Mouse (Mus musculus): ENCODE measurements at regions not wholly inside any gene's neighbourhood (a gene's known extent, or its start where the extent isn't known, plus 50 kb on each side); places are given as distances from the start of the nearest gene placed in this dataset.
A peak's percentile ranks its signal among the peaks of the same experiment; 100 is the strongest.

GRCm38 (mm10) chr1:137966151-137966836, 209.2 kb downstream of the Ptprc start:
- DNase-seq (ENCODE audit: low read depth, low spot score) (no peak), ATAC-seq (no peak)
- in situ Hi-C loops (cut with MboI; ENCODE audit: low pct_unique_long_range_greater_than_20kb) = no loop called here
- H3K27me3 ChIP-seq = no peaks in the 10 kb centered on the region
- no peak for TF ChIP-seq CTCF (IDR thresholded peaks at IDR 0.05)
- CTCF ChIA-PET = interaction anchor here (0.9 kb wide), 1 partner anchor 17 kb away, joined by 3 read pairs; no protein-coding TSS in a partner anchor
- POLR2A ChIA-PET = interaction anchor here (0.6 kb wide), 1 partner anchor 537 kb away, joined by 3 read pairs; no protein-coding TSS in a partner anchor

GRCm38 (mm10) chr1:137963656-137964055, 211.9 kb downstream of the Ptprc start:
- ChIA-PET CTCF (interaction anchor here (0.8 to 1.3 kb wide), 2 partner anchors 9 to 14 kb away, joined by 3 to 4 read pairs; no protein-coding TSS in a partner anchor), POLR2A (no interaction called here)
- in situ Hi-C loops (cut with MboI; ENCODE audit: low pct_unique_long_range_greater_than_20kb) = no loop called here

GRCm38 (mm10) chr1:137958040-137958439, 217.5 kb downstream of the Ptprc start:
- ChIA-PET POLR2A (no interaction called here), CTCF (no interaction called here)
- DNase-seq (ENCODE audit: low read depth, low spot score) = no peak
- no peaks in the 10 kb centered on the region for H3K27me3 ChIP-seq
- TF ChIP-seq CTCF (IDR thresholded peaks at IDR 0.05) = no peak
- in situ Hi-C loops (cut with MboI; ENCODE audit: low pct_unique_long_range_greater_than_20kb) = no loop called here
- ATAC-seq = no peak

More at GRCm38 (mm10) chr1:137963656-137964055, 211.9 kb downstream of the Ptprc start:
- no peak for DNase-seq (ENCODE audit: low read depth, low spot score)
- H3K27me3 ChIP-seq = no peaks in the 10 kb centered on the region
- ATAC-seq = no peak
- TF ChIP-seq CTCF (IDR thresholded peaks at IDR 0.05) = no peak

- POLR2A ChIA-PET = no interaction called here
- no peak for ATAC-seq
- no peak for TF ChIP-seq CTCF (IDR thresholded peaks at IDR 0.05)
- CTCF ChIA-PET = interaction anchor here (0.8 to 1.3 kb wide), 2 partner anchors 10 to 483 kb away, joined by 3 read pairs; no protein-coding TSS in a partner anchor
- in situ Hi-C loops (cut with MboI; ENCODE audit: low pct_unique_long_range_greater_than_20kb) = no loop called here
- no peaks in the 10 kb centered on the region for H3K27me3 ChIP-seq
- no peak for DNase-seq (ENCODE audit: low read depth, low spot score)
Measured at GRCm38 (mm10) chr1:137955993-137956392, 219.5 kb downstream of the Ptprc start.

GRCm38 (mm10) chr1:137955139-137955538, 220.4 kb downstream of the Ptprc start:
- no peak for DNase-seq (ENCODE audit: low read depth, low spot score)
- no peaks in the 10 kb centered on the region for H3K27me3 ChIP-seq
- no peak for ATAC-seq
- TF ChIP-seq CTCF (IDR thresholded peaks at IDR 0.05) = no peak
- ChIA-PET POLR2A (no interaction called here), CTCF (interaction anchor here (1.3 to 1.5 kb wide), 2 partner anchors 8 to 482 kb away, joined by 3 to 4 read pairs; no protein-coding TSS in a partner anchor)
- in situ Hi-C loops (cut with MboI; ENCODE audit: low pct_unique_long_range_greater_than_20kb) = no loop called here

- DNase-seq (ENCODE audit: low read depth, low spot score) (no peak), ATAC-seq (no peak)
- H3K27me3 ChIP-seq = no peaks in the 10 kb centered on the region
- TF ChIP-seq CTCF (IDR thresholded peaks at IDR 0.05) = no peak
- CTCF ChIA-PET = no interaction called here
- POLR2A ChIA-PET = no interaction called here
- in situ Hi-C loops (cut with MboI; ENCODE audit: low pct_unique_long_range_greater_than_20kb) = no loop called here
Measured at GRCm38 (mm10) chr1:137953369-137953768, 222.1 kb downstream of the Ptprc start.

- ATAC-seq (no peak), DNase-seq (ENCODE audit: low read depth, low spot score) (no peak)
- TF ChIP-seq CTCF (IDR thresholded peaks at IDR 0.05) = no peak
- ChIA-PET CTCF (no interaction called here), POLR2A (no interaction called here)
- H3K27me3 ChIP-seq = no peaks in the 10 kb centered on the region
- in situ Hi-C loops (cut with MboI; ENCODE audit: low pct_unique_long_range_greater_than_20kb) = no loop called here
Measured at GRCm38 (mm10) chr1:137952777-137953176, 222.7 kb downstream of the Ptprc start.

GRCm38 (mm10) chr1:137947900-137948299, 227.6 kb downstream of the Ptprc start:
- no peak for TF ChIP-seq CTCF (IDR thresholded peaks at IDR 0.05)
- POLR2A ChIA-PET = no interaction called here
- in situ Hi-C loops (cut with MboI; ENCODE audit: low pct_unique_long_range_greater_than_20kb) = no loop called here
- ATAC-seq = no peak
- DNase-seq (ENCODE audit: low read depth, low spot score) = no peak
- no peaks in the 10 kb centered on the region for H3K27me3 ChIP-seq
- CTCF ChIA-PET = no interaction called here

- H3K27me3 ChIP-seq = no peaks in the 10 kb centered on the region
- ChIA-PET CTCF (no interaction called here), POLR2A (no interaction called here)
- in situ Hi-C loops (cut with MboI; ENCODE audit: low pct_unique_long_range_greater_than_20kb) = no loop called here
- ATAC-seq = no peak
- TF ChIP-seq CTCF (IDR thresholded peaks at IDR 0.05) = no peak
- no peak for DNase-seq (ENCODE audit: low read depth, low spot score)
Measured at GRCm38 (mm10) chr1:137941776-137942522, 233.6 kb downstream of the Ptprc start.

- ChIA-PET CTCF (interaction anchor here (1.2 to 2.8 kb wide), 3 partner anchors 7 to 15 kb away, joined by 3 to 7 read pairs (median 5); no protein-coding TSS in a partner anchor), POLR2A (no interaction called here)
- no peak for DNase-seq (ENCODE audit: low read depth, low spot score)
- H3K27me3 ChIP-seq = no peaks in the 10 kb centered on the region
- ATAC-seq = peak; percentile 31
- in situ Hi-C loops (cut with MboI; ENCODE audit: low pct_unique_long_range_greater_than_20kb) = no loop called here
- no peak for TF ChIP-seq CTCF (IDR thresholded peaks at IDR 0.05)
Measured at GRCm38 (mm10) chr1:137935746-137936145, 239.8 kb downstream of the Ptprc start.

GRCm38 (mm10) chr1:137929764-137930163, 245.7 kb downstream of the Ptprc start:
- in situ Hi-C loops (cut with MboI; ENCODE audit: low pct_unique_long_range_greater_than_20kb) = no loop called here
- DNase-seq (ENCODE audit: low read depth, low spot score) (no peak), ATAC-seq (no peak)
- no peaks in the 10 kb centered on the region for H3K27me3 ChIP-seq
- ChIA-PET CTCF (interaction anchor here (0.7 kb wide), 1 partner anchor 16 kb away, joined by 3 read pairs; no protein-coding TSS in a partner anchor), POLR2A (interaction anchor here (0.5 kb wide), 1 partner anchor 429 kb away, joined by 3 read pairs; no protein-coding TSS in a partner anchor)
- TF ChIP-seq CTCF (IDR thresholded peaks at IDR 0.05) = no peak

All from Patski (cell line).